Mouse (Mus musculus) midbrain, postnatal 0 days (tissue): Measurements from ENCODE around the gene Bloc1s3. TPM values are rescaled to one million over a fixed set of nuclear protein-coding genes. Genes with fewer than 3 reads are reported as not detected.
A peak's percentile ranks its signal among the peaks of the same experiment; 100 is the strongest.

Source experiments
- ATAC-seq: fragments of 200-750 bp; cut with Nextera tagmentation; 2 replicates; pipeline ENCODE4 v1.8.0; 2017; ENCODE audit warnings: moderate number of reproducible peaks, mild to moderate bottlenecking, moderate TSS enrichment, moderate library complexity; ENCODE audit not compliant: low FRiP score
- DNase-seq: peaks from one replicate; pipeline ENCODE4 v3.0.0-alpha.2; 2015; ENCODE audit warnings: low spot score
- H3K27ac ChIP-seq: fragments of 300-500 bp; sonication (generic); 2 replicates; pipeline ENCODE4 v1.5.1; 2014; ENCODE audit warnings: low read depth, mild to moderate bottlenecking, low read length, mixed read lengths
- H3K27me3 ChIP-seq: fragments of 300-500 bp; sonication (generic); 2 replicates; pipeline ENCODE4 v1.6.1; 2014; ENCODE audit warnings: low read length, control low read depth, mixed read lengths; ENCODE audit not compliant: insufficient read depth
- H3K36me3 ChIP-seq: fragments of 300-500 bp; sonication (generic); 2 replicates; pipeline ENCODE4 v1.6.1; 2014; ENCODE audit warnings: low read length, control low read depth, mixed read lengths; ENCODE audit not compliant: insufficient read depth
- H3K4me1 ChIP-seq: fragments of 300-500 bp; sonication (generic); 2 replicates; pipeline ENCODE4 v1.6.1; 2014; ENCODE audit warnings: mild to moderate bottlenecking, control low read depth, antibody characterized with exemption, low read length, mixed read lengths; ENCODE audit not compliant: insufficient read depth
- H3K4me2 ChIP-seq: fragments of 300-500 bp; sonication (generic); 2 replicates; pipeline ENCODE4 v1.6.1; 2014; ENCODE audit warnings: low read depth, mild to moderate bottlenecking, low read length, mixed read lengths; ENCODE audit not compliant: poor library complexity, severe bottlenecking
- H3K4me3 ChIP-seq: fragments of 300-500 bp; sonication (generic); 2 replicates; pipeline ENCODE4 v1.5.1; 2014; ENCODE audit warnings: low read depth, mild to moderate bottlenecking, low read length, moderate library complexity
- H3K9ac ChIP-seq: fragments of 300-500 bp; sonication (generic); replicated peaks from 2 replicates; pipeline ENCODE4 v1.6.1; 2014; ENCODE audit warnings: mild to moderate bottlenecking, low read length, moderate library complexity, mixed read lengths; ENCODE audit not compliant: poor library complexity, severe bottlenecking
- H3K9me3 ChIP-seq: fragments of 300-500 bp; sonication (generic); 2 replicates; pipeline ENCODE4 v1.6.1; 2016; ENCODE audit warnings: low read length, control low read depth
- CTCF ChIP-seq: IDR thresholded peaks from 2 replicates; pipeline ENCODE4 v1.5.1; 2016; ENCODE audit warnings: antibody characterized with exemption, mild to moderate bottlenecking
- WGBS: fragments of 180-500 bp; shearing (Covaris S2); extraction: QIAGEN DNeasy Blood & Tissue Kit; methylation state at CpG from one replicate; pipeline ENCODE4 v1.1.7; 2014; 5-methylcytosine and 5-hydroxymethylcytosine counted together
- polyA plus RNA-seq: library from polyadenylated mRNA; unstranded; fragments of >200 nt; fragmentation: Nextera tagmentation; extraction: Ambion mirVana; gene quantifications from 2 replicates; pipeline ENCODE4 v1.2.1, GENCODE M21; 2015
- total RNA-seq: library from RNA; depleted of rRNA; stranded (reverse); fragments of >200 nt; gene quantifications from 2 replicates; pipeline ENCODE4 v1.2.3, GENCODE M21; 2014

Gene Bloc1s3
- total and polyA plus RNA-seq, 2 experiments from 2014 or later, result 3.9 to 21.4 TPM

GRCm38 (mm10) chr7:19461488-19461887 is 46.7 kb downstream of the Bloc1s3 start:
- no peak overlapping the region for H3K4me3 ChIP-seq
- no peak overlapping the region for H3K4me2 ChIP-seq
- no peak overlapping the region for H3K27ac ChIP-seq
- 9% methylated on average over 6 of the region's 6 CpGs for WGBS
- no peaks in the 10 kb centered on the region for H3K36me3 ChIP-seq
- DNase-seq (peak; percentile 77), ATAC-seq (no peak)
- H3K9me3 ChIP-seq, result no peaks in the 10 kb centered on the region
- 0 out of 2 replicates have a peak, but pooled peaks cover 4% of the 10 kb centered on the region for H3K27me3 ChIP-seq
- peaks cover 11% of the 10 kb centered on the region for H3K4me1 ChIP-seq
- no peak overlapping the region for H3K9ac ChIP-seq
- peak; percentile 95 for TF ChIP-seq CTCF

- WGBS, result 70% methylated on average over 1 of the region's 1 CpGs
- Histone ChIP-seq H3K27ac (no peak overlapping the region), H3K27me3 (0 out of 2 replicates have a peak, but pooled peaks cover under 1% of the 10 kb centered on the region), H3K9me3 (no peaks in the 10 kb centered on the region), H3K4me3 (no peak overlapping the region), H3K4me1 (peaks cover 13% of the 10 kb centered on the region), H3K4me2 (no peak overlapping the region), H3K36me3 (no peaks in the 10 kb centered on the region), H3K9ac (no peak overlapping the region)
- ATAC-seq (no peak), DNase-seq (no peak)
- no peak for TF ChIP-seq CTCF
These were observed 47.7 kb downstream of the Bloc1s3 start for GRCm38 (mm10) chr7:19460500-19460899.

- Histone ChIP-seq H3K27me3 (no peaks in the 10 kb centered on the region), H3K27ac (peak overlapping the region; percentile 81), H3K4me1 (peaks cover 13% of the 10 kb centered on the region), H3K4me3 (peak overlapping the region; percentile 92), H3K4me2 (peak overlapping the region; percentile 95), H3K9ac (peak overlapping the region; percentile 94), H3K9me3 (no peaks in the 10 kb centered on the region), H3K36me3 (no peaks in the 10 kb centered on the region)
- DNase-seq, result peak; percentile 14
- ATAC-seq, result no peak
- no peak for TF ChIP-seq CTCF
- 20% methylated on average over 6 of the region's 6 CpGs for WGBS
These were observed 48.9 kb downstream of the Bloc1s3 start for GRCm38 (mm10) chr7:19459144-19459870.

GRCm38 (mm10) chr7:19458591-19459111 is 49.5 kb downstream of the Bloc1s3 start, which contains the start of gene Mark4:
Gene Mark4, minus strand, starts transcription at chr7:19458821.
- no peak for TF ChIP-seq CTCF
- 2% methylated on average over 21 of the region's 42 CpGs for WGBS
- Histone ChIP-seq H3K36me3 (no peaks in the 10 kb centered on the region), H3K27me3 (no peaks in the 10 kb centered on the region), H3K4me1 (peaks cover 13% of the 10 kb centered on the region), H3K4me2 (peak within 1 kb of the TSS; percentile 95), H3K9me3 (no peaks in the 10 kb centered on the region), H3K27ac (peak within 1 kb of the TSS; percentile 81), H3K4me3 (peak within 1 kb of the TSS; percentile 92), H3K9ac (peak within 1 kb of the TSS; percentile 94)
- DNase-seq (peak; percentile 84), ATAC-seq (peak; percentile 74)

- H3K36me3 ChIP-seq, result 0 out of 2 replicates have a peak, but pooled peaks cover 2% of the 10 kb centered on the region
- DNase-seq (peak; percentile 79), ATAC-seq (peak; percentile 85)
- H3K4me2 ChIP-seq, result peak overlapping the region; percentile 95
- peak overlapping the region; percentile 81 for H3K27ac ChIP-seq
- H3K9ac ChIP-seq, result peak overlapping the region; percentile 94
- H3K4me1 ChIP-seq, result peaks cover 13% of the 10 kb centered on the region
- WGBS, result under 1% methylated on average over 24 of the region's 31 CpGs
- peak overlapping the region; percentile 92 for H3K4me3 ChIP-seq
- no peaks in the 10 kb centered on the region for H3K9me3 ChIP-seq
- peak; percentile 64 for TF ChIP-seq CTCF
- H3K27me3 ChIP-seq, result no peaks in the 10 kb centered on the region
These were observed 50.1 kb downstream of the Bloc1s3 start for GRCm38 (mm10) chr7:19458072-19458486.
